Mouse (Mus musculus): ENCODE measurements around the gene Cinp. TPM values are rescaled to one million over a fixed set of nuclear protein-coding genes. Genes with fewer than 3 reads are reported as not detected.

Gene Cinp
- polyA plus RNA-seq, 1 experiment from 2014 or later: 65.3 TPM

GRCm38 (mm10) chr12:110841731-110842493 lies 47.0 kb downstream of the Cinp start:
- H3K36me3 ChIP-seq: no peaks in the 10 kb centered on the region
- no peaks in the 10 kb centered on the region for H3K9me3 ChIP-seq
- no peak overlapping the region for H3K4me3 ChIP-seq
- H3K27ac ChIP-seq: no peak overlapping the region
- WGBS: 73% methylated on average over 5 of the region's 5 CpGs
- H3K4me1 ChIP-seq: peaks cover 17% of the 10 kb centered on the region; the same call in 1 of the 2 replicates
- H3K9ac ChIP-seq: no peak overlapping the region
- H3K27me3 ChIP-seq (replicated peaks): peaks cover 6% of the 10 kb centered on the region; the same call in 1 of the 2 replicates
- H3K4me2 ChIP-seq (replicated peaks): no peak overlapping the region
- no peak for ATAC-seq (ENCODE audit: low FRiP score, low read depth)

GRCm38 (mm10) chr12:110840348-110841198 lies 48.4 kb downstream of the Cinp start, which contains the start of gene Mok:
Gene Mok, minus strand, starts transcription at chr12:110840939.
- Histone ChIP-seq H3K4me1 (peaks cover 13% of the 10 kb centered on the region; the same call in 1 of the 2 replicates), H3K27me3 (replicated peaks) (peaks cover 6% of the 10 kb centered on the region; the same call in 1 of the 2 replicates), H3K9me3 (no peaks in the 10 kb centered on the region), H3K4me2 (replicated peaks) (peak within 1 kb of the TSS; percentile 73), H3K36me3 (no peaks in the 10 kb centered on the region), H3K27ac (no peak within 1 kb of the TSS), H3K9ac (peak within 1 kb of the TSS; percentile 39), H3K4me3 (peak within 1 kb of the TSS; percentile 64)
- WGBS: under 1% methylated on average over 71 of the region's 71 CpGs
- ATAC-seq (ENCODE audit: low FRiP score, low read depth): peak; percentile 70

GRCm38 (mm10) chr12:110837850-110838249 lies 51.1 kb downstream of the Cinp start:
- WGBS: 83% methylated on average over 8 of the region's 8 CpGs

GRCm38 (mm10) chr12:110837192-110837841 lies 51.6 kb downstream of the Cinp start:
- Histone ChIP-seq H3K27me3 (replicated peaks) (no peaks in the 10 kb centered on the region), H3K4me2 (replicated peaks) (peak overlapping the region; percentile 39), H3K4me3 (no peak overlapping the region), H3K27ac (peak overlapping the region; percentile 63), H3K4me1 (peaks cover 9% of the 10 kb centered on the region; the same call in 1 of the 2 replicates), H3K9me3 (no peaks in the 10 kb centered on the region), H3K9ac (no peak overlapping the region), H3K36me3 (no peaks in the 10 kb centered on the region)
- 39% methylated on average over 5 of the region's 5 CpGs for WGBS
- ATAC-seq (ENCODE audit: low FRiP score, low read depth): peak; percentile 45; the same call in 1 of the 2 replicates

More at GRCm38 (mm10) chr12:110837850-110838249, 51.1 kb downstream of the Cinp start:
- Histone ChIP-seq H3K9me3 (no peaks in the 10 kb centered on the region), H3K27me3 (replicated peaks) (no peaks in the 10 kb centered on the region), H3K4me2 (replicated peaks) (no peak overlapping the region), H3K4me1 (peaks cover 9% of the 10 kb centered on the region; the same call in 1 of the 2 replicates), H3K27ac (no peak overlapping the region), H3K36me3 (no peaks in the 10 kb centered on the region), H3K9ac (no peak overlapping the region), H3K4me3 (no peak overlapping the region)
- no peak for ATAC-seq (ENCODE audit: low FRiP score, low read depth)

GRCm38 (mm10) chr12:110836729-110837128 lies 52.2 kb downstream of the Cinp start:
- Histone ChIP-seq H3K27ac (peak overlapping the region; percentile 63), H3K9ac (no peak overlapping the region), H3K4me3 (no peak overlapping the region), H3K4me1 (peaks cover 9% of the 10 kb centered on the region; the same call in 1 of the 2 replicates), H3K4me2 (replicated peaks) (peak overlapping the region; percentile 39), H3K27me3 (replicated peaks) (no peaks in the 10 kb centered on the region), H3K9me3 (no peaks in the 10 kb centered on the region), H3K36me3 (no peaks in the 10 kb centered on the region)
- ATAC-seq (ENCODE audit: low FRiP score, low read depth): peak; percentile 3; the same call in 1 of the 2 replicates
- 47% methylated on average over 6 of the region's 6 CpGs for WGBS

GRCm38 (mm10) chr12:110835182-110835581 lies 53.8 kb downstream of the Cinp start:
- H3K27ac ChIP-seq: no peak overlapping the region
- no peaks in the 10 kb centered on the region for H3K9me3 ChIP-seq
- H3K9ac ChIP-seq: no peak overlapping the region
- H3K36me3 ChIP-seq: no peaks in the 10 kb centered on the region
- ATAC-seq (ENCODE audit: low FRiP score, low read depth): no peak
- H3K27me3 ChIP-seq (replicated peaks): no peaks in the 10 kb centered on the region
- no peak overlapping the region for H3K4me2 ChIP-seq (replicated peaks)
- H3K4me3 ChIP-seq: no peak overlapping the region
- H3K4me1 ChIP-seq: peaks cover 8% of the 10 kb centered on the region; the same call in 1 of the 2 replicates
- 98% methylated on average over 3 of the region's 3 CpGs for WGBS

GRCm38 (mm10) chr12:110830293-110831024 lies 58.5 kb downstream of the Cinp start:
- Histone ChIP-seq H3K4me1 (no peaks in the 10 kb centered on the region), H3K4me3 (no peak overlapping the region), H3K36me3 (no peaks in the 10 kb centered on the region; the same call in 1 of the 2 replicates), H3K4me2 (replicated peaks) (no peak overlapping the region), H3K9ac (no peak overlapping the region), H3K27me3 (replicated peaks) (no peaks in the 10 kb centered on the region), H3K9me3 (no peaks in the 10 kb centered on the region), H3K27ac (no peak overlapping the region)
- 89% methylated on average over 9 of the region's 11 CpGs for WGBS
- ATAC-seq (ENCODE audit: low FRiP score, low read depth): no peak

- no peak for ATAC-seq (ENCODE audit: low FRiP score, low read depth)
- no peaks in the 10 kb centered on the region for H3K27me3 ChIP-seq (replicated peaks)
- H3K36me3 ChIP-seq: no peaks in the 10 kb centered on the region; the same call in 1 of the 2 replicates
- WGBS: 97% methylated on average over 4 of the region's 4 CpGs
- no peak overlapping the region for H3K4me3 ChIP-seq
- no peaks in the 10 kb centered on the region for H3K4me1 ChIP-seq
- no peak overlapping the region for H3K9ac ChIP-seq
- H3K4me2 ChIP-seq (replicated peaks): no peak overlapping the region
- no peaks in the 10 kb centered on the region for H3K9me3 ChIP-seq
- no peak overlapping the region for H3K27ac ChIP-seq
These were observed 60.0 kb downstream of the Cinp start for GRCm38 (mm10) chr12:110828908-110829307.

Other genes starting within 250 kb of the Cinp start
- not detected in 2 replicates for gene 1700001K19Rik, start 206.5 kb downstream of the Cinp start, polyA plus RNA-seq (2016; fragmentation: Nextera tagmentation; extraction: Ambion mirVana)
- gene Hsp90aa1, start 186.4 kb downstream of the Cinp start, polyA plus RNA-seq (2016; fragmentation: Nextera tagmentation; extraction: Ambion mirVana): 1,156 and 1,160 TPM in 2 replicates
- 28.1 and 30.5 TPM in 2 replicates for gene Wdr20, start 151.2 kb downstream of the Cinp start, polyA plus RNA-seq (2016; fragmentation: Nextera tagmentation; extraction: Ambion mirVana)
- gene Mok, start 48.2 kb downstream of the Cinp start, polyA plus RNA-seq (2016; fragmentation: Nextera tagmentation; extraction: Ambion mirVana): 9.7 and 10.2 TPM in 2 replicates
- 5.7 and 5.9 TPM in 2 replicates for gene Zfp839, start 38.9 kb downstream of the Cinp start, polyA plus RNA-seq (2016; fragmentation: Nextera tagmentation; extraction: Ambion mirVana)
- 7.2 and 7.6 TPM in 2 replicates for gene Tecpr2, start 119 bp upstream of the Cinp start, polyA plus RNA-seq (2016; fragmentation: Nextera tagmentation; extraction: Ambion mirVana)
- 9.5 and 10.5 TPM in 2 replicates for gene Ankrd9, start 89.9 kb upstream of the Cinp start, polyA plus RNA-seq (2016; fragmentation: Nextera tagmentation; extraction: Ambion mirVana)
- gene Rcor1, start 150.2 kb upstream of the Cinp start, polyA plus RNA-seq (2016; fragmentation: Nextera tagmentation; extraction: Ambion mirVana): 7.9 and 8.5 TPM in 2 replicates

Measured in neural tube, embryonic 12.5 days (tissue).